In the genomic region with DNA sequence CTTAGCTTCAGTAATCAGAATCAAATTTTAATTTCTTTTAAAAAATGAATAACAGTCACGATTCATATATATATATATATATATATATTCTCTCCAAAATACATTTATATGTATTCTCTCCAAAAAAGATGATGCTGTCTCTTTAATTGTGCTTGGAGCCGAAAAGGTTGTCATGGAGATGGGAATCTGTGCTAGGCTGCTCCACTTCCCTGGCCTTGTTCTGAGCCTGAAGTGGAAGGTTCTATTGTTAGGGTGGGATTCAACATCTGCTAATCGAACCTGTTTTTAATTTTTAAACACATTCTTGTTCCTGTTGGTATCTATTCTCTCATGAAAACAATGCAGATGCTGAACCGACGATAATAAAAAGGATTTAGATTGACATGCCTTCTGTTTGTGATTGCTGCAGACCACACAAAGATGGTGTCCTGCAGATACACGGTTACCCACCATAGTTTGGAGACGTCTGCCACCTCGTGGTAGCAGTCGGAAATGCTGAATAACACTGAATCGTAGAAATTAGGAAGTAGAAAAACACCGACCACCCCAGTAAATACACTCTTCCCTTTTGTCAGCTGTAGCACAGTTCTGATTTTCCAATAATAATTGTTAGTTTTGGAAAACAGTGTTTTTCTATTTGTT, we compare ENCODE assay signal across 9 mouse cellular contexts.
A peak's percentile ranks its signal among the peaks of the same experiment; 100 is the strongest.
DNase-seq lines count a peak whose midpoint lies in the region; ATAC-seq and TF ChIP-seq lines count a peak whose summit lies in the region.
"Had no signal": no experiment of that assay in that cellular context is flagged by ENCODE, and none has a peak within 500 bp of the region (broad histone marks: within the 10 kb centered on the region; RNA-seq: fewer than 3 reads in every experiment).

No protein-coding gene starts in this region.

- H3K36me3 ChIP-seq in forebrain, embryonic 13.5 days (ENCODE audit: poor library complexity, severe bottlenecking) = no peaks in the 10 kb centered on the region
- H3K36me3 ChIP-seq in liver, postnatal 0 days (replicated peaks; ENCODE audit: insufficient read depth, low read length) = no peaks in the 10 kb centered on the region
- no peaks in the 10 kb centered on the region for H3K36me3 ChIP-seq in neural tube, embryonic 15.5 days
- H3K36me3 ChIP-seq: heart, embryonic 15.5 days had no signal

- H3K27ac ChIP-seq in forebrain, embryonic 13.5 days = no peak overlapping the region
- no peak overlapping the region for H3K27ac ChIP-seq in liver, postnatal 0 days (ENCODE audit: low read depth)
- no peak overlapping the region for H3K27ac ChIP-seq in neural tube, embryonic 15.5 days (replicated peaks)
- H3K27ac ChIP-seq: heart, embryonic 15.5 days had no signal

- TF ChIP-seq CTCF in liver, postnatal 0 days (IDR thresholded peaks at IDR 0.05; ENCODE audit: low read depth) = peak; percentile 83

- H3K4me1 ChIP-seq in forebrain, embryonic 13.5 days = no peaks in the 10 kb centered on the region; the same call in 1 of the 2 replicates
- H3K4me1 ChIP-seq in liver, postnatal 0 days (ENCODE audit: insufficient read depth) = no peaks in the 10 kb centered on the region
- H3K4me1 ChIP-seq in neural tube, embryonic 15.5 days = no peaks in the 10 kb centered on the region
- H3K4me1 ChIP-seq: heart, embryonic 15.5 days had no signal

- no peaks in the 10 kb centered on the region for H3K27me3 ChIP-seq in forebrain, embryonic 13.5 days
- no peaks in the 10 kb centered on the region for H3K27me3 ChIP-seq in liver, postnatal 0 days (ENCODE audit: insufficient read depth, low read length)
- H3K27me3 ChIP-seq in neural tube, embryonic 15.5 days (replicated peaks) = no peaks in the 10 kb centered on the region
- H3K27me3 ChIP-seq: heart, embryonic 15.5 days had no signal

- peak; percentile 70; the same call in 1 of the 2 replicates for ATAC-seq in cerebellum, adult (ENCODE audit: insufficient number of reproducible peaks, low FRiP score, low TSS enrichment)
- ATAC-seq in forebrain, embryonic 13.5 days = peak; percentile 92
- ATAC-seq in liver, postnatal 0 days = peak; percentile 36; the same call in 1 of the 2 replicates
- peak; percentile 90 for ATAC-seq in neural tube, embryonic 15.5 days (ENCODE audit: low FRiP score)

- H3K9me3 ChIP-seq in forebrain, embryonic 13.5 days (replicated peaks) = no peaks in the 10 kb centered on the region
- H3K9me3 ChIP-seq in liver, postnatal 0 days (ENCODE audit: low read length) = no peaks in the 10 kb centered on the region
- no peaks in the 10 kb centered on the region for H3K9me3 ChIP-seq in neural tube, embryonic 15.5 days (replicated peaks)
- H3K9me3 ChIP-seq: heart, embryonic 15.5 days had no signal

- H3K4me3 ChIP-seq in forebrain, embryonic 13.5 days = no peak overlapping the region
- H3K4me3 ChIP-seq in liver, postnatal 0 days (ENCODE audit: low read depth, low read length) = no peak overlapping the region
- no peak overlapping the region for H3K4me3 ChIP-seq in neural tube, embryonic 15.5 days (replicated peaks)
- H3K4me3 ChIP-seq: heart, embryonic 15.5 days had no signal

- peak; percentile 75 for DNase-seq in MN1 (ENCODE audit: low spot score)
- DNase-seq in heart, postnatal 4 days = peak; percentile 83
- DNase-seq in large intestine, adult 2 months (ENCODE audit: low read depth, low spot score) = peak; percentile 7
- peak; percentile 73 for DNase-seq in liver, postnatal 0 days
- peak; percentile 58 for DNase-seq in urinary bladder, postnatal 25 days (ENCODE audit: low spot score)

- no peak overlapping the region for H3K4me2 ChIP-seq in forebrain, embryonic 13.5 days
- no peak overlapping the region for H3K4me2 ChIP-seq in liver, postnatal 0 days (ENCODE audit: low read depth, low read length)
- no peak overlapping the region for H3K4me2 ChIP-seq in neural tube, embryonic 15.5 days
- H3K4me2 ChIP-seq: heart, embryonic 15.5 days had no signal

- TF ChIP-seq EP300 in liver, postnatal 0 days (IDR thresholded peaks at IDR 0.05; ENCODE audit: low read depth) = no peak

- WGBS in forebrain, embryonic 13.5 days = 11% methylated on average over 11 of the region's 11 CpGs
- 18% methylated on average over 11 of the region's 11 CpGs for WGBS in large intestine, adult 2 months
- WGBS in liver, postnatal 0 days (ENCODE audit: insufficient replicate concordance) = 16% methylated on average over 11 of the region's 11 CpGs
- 12% methylated on average over 11 of the region's 11 CpGs for WGBS in neural tube, embryonic 15.5 days

- H3K9ac ChIP-seq in forebrain, embryonic 13.5 days = no peak overlapping the region
- H3K9ac ChIP-seq in liver, postnatal 0 days (replicated peaks) = no peak overlapping the region
- no peak overlapping the region for H3K9ac ChIP-seq in neural tube, embryonic 15.5 days (replicated peaks)
- H3K9ac ChIP-seq: heart, embryonic 15.5 days had no signal

Comparison
In these comparisons a context has a peak if more than half of its experiments do, and no peak if none do; other contexts are left out.
1. DNase-seq: peak in every context shown above with its lines; median percentile 83 in heart, postnatal 4 days; 75 in MN1; 73 in liver, postnatal 0 days; 58 in urinary bladder, postnatal 25 days; 7 in large intestine, adult 2 months.
2. ATAC-seq: peak in every context shown above with its lines; median percentile 92 in forebrain, embryonic 13.5 days; 90 in neural tube, embryonic 15.5 days; 70 in cerebellum, adult; 36 in liver, postnatal 0 days.